Mouse (Mus musculus): ENCODE results near the gene D17Wsu92e. TPM values are rescaled to one million over a fixed set of nuclear protein-coding genes. Genes with fewer than 3 reads are reported as not detected.
A peak's percentile ranks its signal among the peaks of the same experiment; 100 is the strongest.

The D17Wsu92e gene
- total RNA-seq, 2 experiments from 2014 or later: 182 to 201 TPM

DNA sequence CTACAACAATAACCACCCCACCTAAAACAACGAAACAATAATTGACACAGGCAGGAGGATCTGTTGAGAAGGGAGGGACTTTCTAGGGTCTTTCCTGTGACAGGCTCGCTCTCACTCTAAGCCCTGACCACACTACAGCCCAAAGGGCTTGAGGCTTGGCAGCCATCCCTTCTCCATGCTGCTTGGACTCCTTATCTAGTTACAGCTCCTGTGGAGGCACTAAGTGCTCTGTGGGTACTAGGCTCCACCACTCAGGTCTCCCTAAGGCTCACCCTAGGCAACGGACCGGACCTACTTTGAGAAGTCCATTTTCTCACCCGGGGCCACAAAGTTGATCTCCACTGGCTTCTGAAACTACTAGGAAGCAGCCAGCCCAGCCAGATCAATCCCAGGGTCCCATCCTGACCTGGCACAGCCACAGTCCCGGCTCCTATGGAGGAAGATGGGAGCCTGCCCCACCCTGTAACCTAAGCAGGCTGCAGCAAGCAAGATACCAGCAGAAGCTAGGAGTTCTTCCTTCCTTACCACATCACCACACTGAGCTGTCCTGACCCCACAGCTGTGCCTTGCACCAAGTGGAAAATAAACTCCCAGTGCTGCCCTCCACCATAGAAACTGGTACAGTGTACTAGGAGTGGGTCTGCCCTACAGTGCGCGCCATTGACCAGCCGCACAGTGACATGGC is 41.6 kb downstream of the D17Wsu92e start:
- peak overlapping the region; percentile 3; the same call in 1 of the 2 replicates for H3K27ac ChIP-seq
- intact Hi-C loops (cut with DNase I): no loop called here
- peak; percentile 60 for DNase-seq
- H3K4me3 ChIP-seq: no peak overlapping the region
- TF ChIP-seq CTCF (IDR thresholded peaks at IDR 0.05): no peak

DNA sequence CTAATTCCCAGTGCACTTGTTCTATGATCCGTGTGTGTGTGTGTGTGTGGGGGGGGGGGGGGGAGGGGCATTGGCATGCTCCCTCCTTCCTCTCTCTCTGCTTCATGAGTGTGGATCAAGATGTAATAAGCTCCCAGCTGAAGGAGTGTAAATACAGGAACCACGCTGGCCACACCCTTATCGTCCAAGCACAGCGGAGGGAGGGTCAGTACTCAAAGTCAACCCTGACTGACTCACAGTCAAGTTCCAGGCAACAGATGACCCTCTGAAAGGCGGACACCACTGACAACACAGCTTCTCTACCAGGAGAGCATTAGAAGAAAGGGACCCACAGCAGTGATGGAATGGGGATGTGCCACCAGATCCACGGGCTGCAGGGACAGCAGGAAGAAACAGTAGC is 42.6 kb downstream of the D17Wsu92e start:
- Histone ChIP-seq H3K4me3 (no peak overlapping the region), H3K27ac (no peak overlapping the region)
- intact Hi-C loops (cut with DNase I): no loop called here
- no peak for TF ChIP-seq CTCF (IDR thresholded peaks at IDR 0.05)
- DNase-seq: no peak

GRCm38 (mm10) chr17:27774198-27774597 is 46.2 kb downstream of the D17Wsu92e start:
- DNase-seq: no peak
- no peak for TF ChIP-seq CTCF (IDR thresholded peaks at IDR 0.05)
- H3K27ac ChIP-seq: no peak overlapping the region
- no peak overlapping the region for H3K4me3 ChIP-seq
- intact Hi-C loops (cut with DNase I): no loop called here

- intact Hi-C loops (cut with DNase I): no loop called here
- no peak for TF ChIP-seq CTCF (IDR thresholded peaks at IDR 0.05)
- DNase-seq: no peak
- H3K27ac ChIP-seq: no peak overlapping the region
- no peak overlapping the region for H3K4me3 ChIP-seq
Observed at GRCm38 (mm10) chr17:27771616-27772015, 48.8 kb downstream of the D17Wsu92e start.

GRCm38 (mm10) chr17:27768817-27769542 is 51.5 kb downstream of the D17Wsu92e start:
- DNase-seq: peak; percentile 74
- Histone ChIP-seq H3K27ac (no peak overlapping the region), H3K4me3 (no peak overlapping the region)
- peak; percentile 89 for TF ChIP-seq CTCF (IDR thresholded peaks at IDR 0.05)
- intact Hi-C loops (cut with DNase I): loop anchor here (2.0 to 10.0 kb wide), 2 partner anchors 118 to 234 kb away; no protein-coding TSS in a partner anchor

DNA sequence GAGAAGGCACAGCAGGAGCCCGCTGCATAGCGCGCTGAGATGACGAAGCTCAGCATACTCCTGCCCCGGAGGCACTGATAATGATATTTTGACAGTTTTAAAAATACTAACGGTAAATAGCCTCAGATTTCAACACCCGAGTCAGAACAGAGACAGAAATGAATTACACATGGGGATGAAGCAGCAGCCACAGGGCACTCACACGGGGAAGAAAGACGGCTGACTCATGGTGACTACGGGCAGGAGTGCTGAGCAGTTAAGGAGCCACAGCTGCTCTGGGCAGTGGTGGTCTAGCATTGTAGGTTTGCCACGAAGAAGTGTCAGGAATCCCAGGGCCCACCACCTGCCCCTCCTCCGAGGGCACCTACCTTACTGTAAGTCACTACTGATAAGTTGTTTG is 52.9 kb downstream of the D17Wsu92e start:
- no peak overlapping the region for H3K4me3 ChIP-seq
- no peak for DNase-seq
- intact Hi-C loops (cut with DNase I): loop anchor here (10.0 kb wide), 1 partner anchor 233 kb away; no protein-coding TSS in a partner anchor
- no peak for TF ChIP-seq CTCF (IDR thresholded peaks at IDR 0.05)
- no peak overlapping the region for H3K27ac ChIP-seq

- Histone ChIP-seq H3K4me3 (no peak overlapping the region), H3K27ac (no peak overlapping the region)
- DNase-seq: no peak
- intact Hi-C loops (cut with DNase I): loop anchor here (10.0 kb wide), 1 partner anchor 232 kb away; no protein-coding TSS in a partner anchor
- TF ChIP-seq CTCF (IDR thresholded peaks at IDR 0.05): no peak
Observed at GRCm38 (mm10) chr17:27767120-27767519, 53.3 kb downstream of the D17Wsu92e start.

- TF ChIP-seq CTCF (IDR thresholded peaks at IDR 0.05): no peak
- Histone ChIP-seq H3K4me3 (no peak overlapping the region), H3K27ac (no peak overlapping the region)
- intact Hi-C loops (cut with DNase I): loop anchor here (10.0 kb wide), 1 partner anchor 230 kb away; no protein-coding TSS in a partner anchor
- DNase-seq: no peak
Observed at GRCm38 (mm10) chr17:27765066-27765465, 55.4 kb downstream of the D17Wsu92e start.

- DNase-seq: no peak
- Histone ChIP-seq H3K4me3 (no peak overlapping the region), H3K27ac (no peak overlapping the region)
- peak; percentile 43 for TF ChIP-seq CTCF (IDR thresholded peaks at IDR 0.05)
- intact Hi-C loops (cut with DNase I): loop anchor here (5.0 to 10.0 kb wide), 2 partner anchors 57 to 230 kb away; no protein-coding TSS in a partner anchor
Observed at GRCm38 (mm10) chr17:27764453-27764852, 56.0 kb downstream of the D17Wsu92e start.

- intact Hi-C loops (cut with DNase I): loop anchor here (5.0 to 10.0 kb wide), 2 partner anchors 56 to 228 kb away; no protein-coding TSS in a partner anchor
- H3K4me3 ChIP-seq: no peak overlapping the region
- TF ChIP-seq CTCF (IDR thresholded peaks at IDR 0.05): no peak
- DNase-seq: no peak
- H3K27ac ChIP-seq: no peak overlapping the region
Observed at GRCm38 (mm10) chr17:27762884-27763283, 57.6 kb downstream of the D17Wsu92e start.

DNA sequence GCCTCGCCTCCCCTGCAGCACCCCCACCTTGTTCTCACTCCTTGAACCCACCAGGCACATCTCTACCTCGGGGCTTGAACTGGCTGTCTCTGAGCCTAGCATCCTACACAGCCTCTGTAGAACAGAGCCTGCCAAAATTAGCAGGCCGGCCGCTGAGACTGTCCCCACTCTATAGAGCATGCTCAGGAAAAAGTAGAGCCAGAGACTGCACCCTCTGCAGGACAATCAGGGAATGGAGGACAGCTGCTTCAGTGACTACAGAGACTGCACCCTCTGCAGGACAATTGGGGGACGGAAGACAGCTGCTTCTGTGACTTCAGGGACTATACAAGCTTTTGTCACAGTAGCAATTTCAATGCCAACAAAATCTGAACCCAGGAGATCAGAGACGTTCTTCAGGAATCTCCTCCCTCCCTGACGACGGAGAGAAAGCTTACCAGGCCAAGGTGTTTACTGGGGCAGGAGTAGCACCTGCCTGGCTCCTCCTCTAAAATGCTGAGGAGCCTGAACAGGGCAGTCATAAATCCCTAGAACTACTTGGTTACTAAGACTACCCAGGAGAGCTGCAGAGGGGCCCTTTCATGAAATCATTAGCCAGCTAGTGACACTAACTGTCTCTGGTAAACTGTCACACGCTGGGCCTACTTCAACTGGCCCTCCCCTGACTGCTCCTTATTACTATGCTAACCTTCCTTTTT is 58.7 kb downstream of the D17Wsu92e start:
- intact Hi-C loops (cut with DNase I): loop anchor here (5.0 to 10.0 kb wide), 2 partner anchors 54 to 227 kb away; no protein-coding TSS in a partner anchor
- TF ChIP-seq CTCF (IDR thresholded peaks at IDR 0.05): peak; percentile 91
- DNase-seq: peak; percentile 79
- Histone ChIP-seq H3K4me3 (no peak overlapping the region), H3K27ac (peak overlapping the region; percentile 16; the same call in 1 of the 2 replicates)

DNA sequence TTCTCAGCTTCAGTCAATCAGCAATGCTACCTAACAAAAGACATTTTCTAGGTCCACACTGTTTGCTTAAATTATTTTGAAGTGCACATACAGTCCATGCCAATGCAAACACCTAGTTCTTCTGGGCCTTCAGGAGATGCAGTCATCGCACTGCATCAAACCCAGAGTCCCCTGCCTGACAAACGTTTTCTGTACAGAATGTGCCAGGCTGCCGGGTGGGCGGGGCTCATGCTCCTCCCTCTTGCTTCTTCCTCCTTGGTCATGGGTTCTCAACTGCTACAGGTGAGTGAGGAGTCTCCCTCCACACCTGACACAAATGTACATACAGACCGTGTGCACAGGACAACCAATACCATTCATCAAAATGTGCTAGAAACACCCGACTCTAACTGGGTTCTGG is 60.3 kb downstream of the D17Wsu92e start:
- Histone ChIP-seq H3K27ac (no peak overlapping the region), H3K4me3 (no peak overlapping the region)
- TF ChIP-seq CTCF (IDR thresholded peaks at IDR 0.05): no peak
- intact Hi-C loops (cut with DNase I): loop anchor here (5.0 to 10.0 kb wide), 2 partner anchors 53 to 225 kb away; no protein-coding TSS in a partner anchor
- no peak for DNase-seq
